Mouse (Mus musculus): ENCODE data around the gene Fam57a. TPM values are rescaled to one million over a fixed set of nuclear protein-coding genes. Genes with fewer than 3 reads are reported as not detected.
A peak's percentile ranks its signal among the peaks of the same experiment; 100 is the strongest.
"Not testable (repeated sequence)": the region's sequence is repeated elsewhere in the genome, so short reads cannot be mapped to it uniquely, and the experiment has no call there.

The Fam57a gene
- polyA plus RNA-seq, 2 experiments = 40.1 to 60.8 TPM

- peak overlapping the region; percentile 78 for H3K9ac ChIP-seq (ENCODE audit: low read depth, low read length, severe bottlenecking)
- ATAC-seq (ENCODE audit: low FRiP score, low read depth) (peak; percentile 96), DNase-seq (ENCODE audit: low spot score) (peak; percentile 83)
- H3K36me3 ChIP-seq (ENCODE audit: control insufficient read depth, insufficient read depth, low read length) = peaks cover 26% of the 10 kb centered on the region
- TF ChIP-seq POLR2A (IDR thresholded peaks at IDR 0.05; ENCODE audit: borderline replicate concordance, extremely low read depth, insufficient read depth, insufficient read length) = peak; percentile 63; the same call in 1 of the 2 replicates
- H3K4me3 ChIP-seq (replicated peaks; ENCODE audit: low read length) = peak overlapping the region; percentile 94
- H3K4me2 ChIP-seq (replicated peaks; ENCODE audit: low read depth, low read length, severe bottlenecking) = peak overlapping the region; percentile 81
- no peaks in the 10 kb centered on the region for H3K9me3 ChIP-seq (ENCODE audit: control insufficient read depth, low read length)
- H3K27me3 ChIP-seq (ENCODE audit: control insufficient read depth, insufficient read depth, low read length) = no peaks in the 10 kb centered on the region
- peaks cover 8% of the 10 kb centered on the region; the same call in 1 of the 2 replicates for H3K4me1 ChIP-seq (ENCODE audit: control insufficient read depth, insufficient read depth, low read length)
- peak overlapping the region; percentile 59; the same call in 1 of the 2 replicates for H3K27ac ChIP-seq (replicated peaks; ENCODE audit: low read depth, low read length)
- WGBS = under 1% methylated on average over 46 of the region's 90 CpGs
Observed at GRCm38 (mm10) chr11:76201761-76202674, 22.5 kb downstream of the Fam57a start.

GRCm38 (mm10) chr11:76206793-76207192 lies 27.3 kb downstream of the Fam57a start:
- no peak for DNase-seq (ENCODE audit: low spot score)
- H3K27ac ChIP-seq (replicated peaks; ENCODE audit: low read depth, low read length) = no peak overlapping the region
- no peak overlapping the region for H3K9ac ChIP-seq (ENCODE audit: low read depth, low read length, severe bottlenecking)
- H3K4me1 ChIP-seq (ENCODE audit: control insufficient read depth, insufficient read depth, low read length) = peaks cover 6% of the 10 kb centered on the region; the same call in 1 of the 2 replicates
- H3K9me3 ChIP-seq (ENCODE audit: control insufficient read depth, low read length) = no peaks in the 10 kb centered on the region
- H3K4me3 ChIP-seq (replicated peaks; ENCODE audit: low read length) = no peak overlapping the region
- H3K4me2 ChIP-seq (replicated peaks; ENCODE audit: low read depth, low read length, severe bottlenecking) = no peak overlapping the region
- WGBS = 92% methylated on average over 5 of the region's 5 CpGs
- peaks cover 62% of the 10 kb centered on the region for H3K36me3 ChIP-seq (ENCODE audit: control insufficient read depth, insufficient read depth, low read length)
- no peak for TF ChIP-seq POLR2A (IDR thresholded peaks at IDR 0.05; ENCODE audit: borderline replicate concordance, extremely low read depth, insufficient read depth, insufficient read length)
- H3K27me3 ChIP-seq (ENCODE audit: control insufficient read depth, insufficient read depth, low read length) = no peaks in the 10 kb centered on the region
- ATAC-seq (ENCODE audit: low FRiP score, low read depth) = no peak

- no peak overlapping the region for H3K9ac ChIP-seq (ENCODE audit: low read depth, low read length, severe bottlenecking)
- WGBS = 80% methylated on average over 13 of the region's 13 CpGs
- no peaks in the 10 kb centered on the region for H3K9me3 ChIP-seq (ENCODE audit: control insufficient read depth, low read length)
- H3K27ac ChIP-seq (replicated peaks; ENCODE audit: low read depth, low read length) = no peak overlapping the region
- H3K36me3 ChIP-seq (ENCODE audit: control insufficient read depth, insufficient read depth, low read length) = peaks cover 78% of the 10 kb centered on the region
- DNase-seq (ENCODE audit: low spot score) = no peak
- no peak overlapping the region for H3K4me3 ChIP-seq (replicated peaks; ENCODE audit: low read length)
- no peaks in the 10 kb centered on the region for H3K27me3 ChIP-seq (ENCODE audit: control insufficient read depth, insufficient read depth, low read length)
- no peaks in the 10 kb centered on the region for H3K4me1 ChIP-seq (ENCODE audit: control insufficient read depth, insufficient read depth, low read length)
- no peak overlapping the region for H3K4me2 ChIP-seq (replicated peaks; ENCODE audit: low read depth, low read length, severe bottlenecking)
- no peak for TF ChIP-seq POLR2A (IDR thresholded peaks at IDR 0.05; ENCODE audit: borderline replicate concordance, extremely low read depth, insufficient read depth, insufficient read length)
- no peak for ATAC-seq (ENCODE audit: low FRiP score, low read depth)
Observed at GRCm38 (mm10) chr11:76210228-76210985, 30.9 kb downstream of the Fam57a start.

GRCm38 (mm10) chr11:76211595-76211994 lies 32.1 kb downstream of the Fam57a start:
- not testable (repeated sequence) for H3K9me3 ChIP-seq (ENCODE audit: control insufficient read depth, low read length); DNase-seq (ENCODE audit: low spot score); H3K27me3 ChIP-seq (ENCODE audit: control insufficient read depth, insufficient read depth, low read length); H3K4me1 ChIP-seq (ENCODE audit: control insufficient read depth, insufficient read depth, low read length); ATAC-seq (ENCODE audit: low FRiP score, low read depth); H3K4me3 ChIP-seq (replicated peaks; ENCODE audit: low read length); H3K4me2 ChIP-seq (replicated peaks; ENCODE audit: low read depth, low read length, severe bottlenecking); H3K27ac ChIP-seq (replicated peaks; ENCODE audit: low read depth, low read length); H3K9ac ChIP-seq (ENCODE audit: low read depth, low read length, severe bottlenecking)
- peaks cover 67% of the 10 kb centered on the region for H3K36me3 ChIP-seq (ENCODE audit: control insufficient read depth, insufficient read depth, low read length)
- WGBS = 89% methylated on average over 4 of the region's 6 CpGs

- H3K4me3 ChIP-seq (replicated peaks; ENCODE audit: low read length) = no peak overlapping the region
- WGBS = 94% methylated on average over 5 of the region's 5 CpGs
- H3K9ac ChIP-seq (ENCODE audit: low read depth, low read length, severe bottlenecking) = no peak overlapping the region
- ATAC-seq (ENCODE audit: low FRiP score, low read depth) (no peak), DNase-seq (ENCODE audit: low spot score) (no peak)
- H3K36me3 ChIP-seq (ENCODE audit: control insufficient read depth, insufficient read depth, low read length) = peaks cover 46% of the 10 kb centered on the region
- H3K4me1 ChIP-seq (ENCODE audit: control insufficient read depth, insufficient read depth, low read length) = no peaks in the 10 kb centered on the region
- H3K9me3 ChIP-seq (ENCODE audit: control insufficient read depth, low read length) = no peaks in the 10 kb centered on the region
- H3K4me2 ChIP-seq (replicated peaks; ENCODE audit: low read depth, low read length, severe bottlenecking) = no peak overlapping the region
- no peak overlapping the region for H3K27ac ChIP-seq (replicated peaks; ENCODE audit: low read depth, low read length)
- no peaks in the 10 kb centered on the region for H3K27me3 ChIP-seq (ENCODE audit: control insufficient read depth, insufficient read depth, low read length)
- no peak for TF ChIP-seq POLR2A (IDR thresholded peaks at IDR 0.05; ENCODE audit: borderline replicate concordance, extremely low read depth, insufficient read depth, insufficient read length)
Observed at GRCm38 (mm10) chr11:76213841-76214240, 34.4 kb downstream of the Fam57a start.
